Mouse (Mus musculus): ENCODE data around the gene Clpp. TPM values are rescaled to one million over a fixed set of nuclear protein-coding genes. Genes with fewer than 3 reads are reported as not detected.

Gene Clpp
- polyA plus RNA-seq, 1 experiment from 2014 or later: 166 TPM

- H3K27me3 ChIP-seq: no peaks in the 10 kb centered on the region
- H3K4me3 ChIP-seq: peak overlapping the region; percentile 61
- H3K4me1 ChIP-seq (replicated peaks): peaks cover 22% of the 10 kb centered on the region
- peak overlapping the region; percentile 86 for H3K4me2 ChIP-seq
- H3K9ac ChIP-seq: peak overlapping the region; percentile 71
- 3% methylated on average over 25 of the region's 25 CpGs for WGBS
- no peaks in the 10 kb centered on the region for H3K9me3 ChIP-seq
- peaks cover 22% of the 10 kb centered on the region for H3K36me3 ChIP-seq
- peak overlapping the region; percentile 92 for H3K27ac ChIP-seq (replicated peaks)
- peak; percentile 93 for ATAC-seq (ENCODE audit: low FRiP score, low read depth)
Observed at GRCm38 (mm10) chr17:56989467-56990114, 514 bp upstream of the Clpp start.

DNA sequence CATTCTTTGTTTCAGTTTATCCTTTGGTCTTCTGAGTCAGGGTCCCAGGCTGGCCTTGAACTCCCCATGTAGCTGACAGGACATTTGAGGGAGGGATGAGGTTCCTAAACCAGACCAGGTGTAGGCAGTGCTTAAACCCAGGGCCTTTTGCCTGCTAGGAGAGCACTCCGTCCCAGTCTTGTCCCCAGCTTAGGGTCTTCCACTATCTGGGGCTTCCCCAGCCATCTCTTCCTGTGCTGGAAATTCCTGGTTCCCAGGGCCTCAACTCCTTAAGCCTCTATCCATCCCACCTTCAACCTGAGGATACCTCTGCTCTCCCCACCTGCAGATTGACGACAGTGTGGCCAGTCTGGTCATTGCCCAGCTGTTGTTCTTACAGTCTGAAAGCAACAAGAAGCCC lies 861 bp downstream of the Clpp start:
- no peaks in the 10 kb centered on the region for H3K9me3 ChIP-seq
- peak overlapping the region; percentile 61 for H3K4me3 ChIP-seq
- no peak for ATAC-seq (ENCODE audit: low FRiP score, low read depth)
- no peaks in the 10 kb centered on the region for H3K27me3 ChIP-seq
- peaks cover 35% of the 10 kb centered on the region for H3K36me3 ChIP-seq
- no peak overlapping the region for H3K27ac ChIP-seq (replicated peaks)
- WGBS: 73% methylated on average over 2 of the region's 2 CpGs
- peak overlapping the region; percentile 71 for H3K9ac ChIP-seq
- H3K4me1 ChIP-seq (replicated peaks): peaks cover 22% of the 10 kb centered on the region
- peak overlapping the region; percentile 86 for H3K4me2 ChIP-seq

- Histone ChIP-seq H3K36me3 (peaks cover 45% of the 10 kb centered on the region), H3K9ac (no peak overlapping the region), H3K4me1 (replicated peaks) (peaks cover 34% of the 10 kb centered on the region), H3K9me3 (no peaks in the 10 kb centered on the region), H3K27me3 (no peaks in the 10 kb centered on the region), H3K27ac (replicated peaks) (no peak overlapping the region), H3K4me3 (no peak overlapping the region), H3K4me2 (no peak overlapping the region)
- no peak for ATAC-seq (ENCODE audit: low FRiP score, low read depth)
- 93% methylated on average over 8 of the region's 8 CpGs for WGBS
Observed at GRCm38 (mm10) chr17:56995046-56995445, 4.9 kb downstream of the Clpp start.

DNA sequence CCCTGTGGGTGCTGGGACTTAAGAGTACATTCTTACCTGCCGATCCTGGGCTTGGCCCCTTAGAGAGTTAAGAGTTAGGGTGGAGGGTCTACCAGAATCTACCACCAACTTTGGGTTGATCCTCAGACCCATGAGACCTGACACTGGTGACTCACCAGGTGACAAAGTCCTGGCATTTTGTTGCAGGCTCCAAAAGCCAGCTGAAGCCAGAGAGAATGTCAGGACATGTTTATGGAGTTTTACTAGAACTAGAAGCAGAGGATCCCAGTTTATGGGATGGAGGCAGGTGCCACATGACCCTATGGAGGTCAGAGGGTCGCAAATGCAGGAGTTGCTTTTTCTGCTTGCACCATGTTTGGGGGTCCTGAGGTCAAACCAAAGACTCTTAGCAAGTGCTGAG lies 6.4 kb downstream of the Clpp start:
- Histone ChIP-seq H3K36me3 (peaks cover 45% of the 10 kb centered on the region), H3K4me2 (peak overlapping the region; percentile 78; the same call in 1 of the 2 replicates), H3K9me3 (no peaks in the 10 kb centered on the region), H3K4me3 (peak overlapping the region; percentile 90; the same call in 1 of the 2 replicates), H3K4me1 (replicated peaks) (peaks cover 26% of the 10 kb centered on the region), H3K27ac (replicated peaks) (peak overlapping the region; percentile 85; the same call in 1 of the 2 replicates), H3K27me3 (no peaks in the 10 kb centered on the region), H3K9ac (no peak overlapping the region)
- ATAC-seq (ENCODE audit: low FRiP score, low read depth): no peak
- WGBS: 77% methylated on average over 2 of the region's 2 CpGs

- under 1% methylated on average over 38 of the region's 38 CpGs for WGBS
- Histone ChIP-seq H3K4me1 (replicated peaks) (peaks cover 21% of the 10 kb centered on the region), H3K36me3 (peaks cover 45% of the 10 kb centered on the region), H3K4me2 (peak within 1 kb of the TSS; percentile 78), H3K9me3 (no peaks in the 10 kb centered on the region), H3K27ac (replicated peaks) (peak within 1 kb of the TSS; percentile 85), H3K4me3 (peak within 1 kb of the TSS; percentile 90), H3K9ac (peak within 1 kb of the TSS; percentile 67), H3K27me3 (no peaks in the 10 kb centered on the region)
- peak; percentile 97 for ATAC-seq (ENCODE audit: low FRiP score, low read depth)
Observed at GRCm38 (mm10) chr17:56997029-56997667, 7.0 kb downstream of the Clpp start, which contains the start of gene Alkbh7. Alkbh7 (plus strand) TSS chr17:56997339.

GRCm38 (mm10) chr17:56999414-56999813 lies 9.3 kb downstream of the Clpp start:
- Histone ChIP-seq H3K4me1 (replicated peaks) (peaks cover 16% of the 10 kb centered on the region), H3K27me3 (no peaks in the 10 kb centered on the region), H3K27ac (replicated peaks) (no peak overlapping the region), H3K4me2 (no peak overlapping the region), H3K4me3 (no peak overlapping the region), H3K36me3 (peaks cover 44% of the 10 kb centered on the region), H3K9ac (no peak overlapping the region), H3K9me3 (no peaks in the 10 kb centered on the region)
- 95% methylated on average over 9 of the region's 9 CpGs for WGBS
- ATAC-seq (ENCODE audit: low FRiP score, low read depth): no peak

DNA sequence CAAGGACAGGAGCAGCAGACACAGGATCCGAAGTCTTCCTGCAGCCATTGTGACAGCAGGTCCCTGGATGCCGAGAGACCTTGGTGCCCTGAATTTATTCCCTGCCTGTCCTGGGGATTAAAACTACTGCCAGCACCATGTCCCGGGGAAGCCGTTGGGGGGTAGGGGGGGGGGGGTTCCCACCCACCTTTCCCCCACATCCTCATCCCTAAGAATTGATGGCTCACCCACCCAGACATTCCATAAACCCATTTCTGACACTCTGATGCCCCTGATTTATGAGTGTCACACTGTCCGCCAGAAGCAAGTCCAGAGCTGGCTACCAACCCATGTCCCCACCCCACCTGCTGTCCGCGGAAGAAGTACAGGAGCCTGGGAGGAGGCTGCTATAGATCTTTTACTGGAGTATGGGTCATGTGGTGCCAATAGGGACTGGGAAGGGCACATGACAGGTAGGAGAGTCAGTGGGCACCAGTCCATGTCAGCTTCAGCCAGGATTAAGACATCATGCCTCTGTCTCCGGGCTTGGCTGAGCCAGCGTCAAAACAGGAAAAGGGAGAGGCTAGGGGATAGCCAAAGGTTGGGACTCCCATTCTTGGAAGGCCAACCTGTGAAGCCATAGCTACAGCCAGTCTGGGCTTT lies 10.0 kb downstream of the Clpp start, which contains the start of gene Pspn:
Gene Pspn, minus strand, starts transcription at position 51 of the 642 bp plus-strand sequence.
- no peak within 1 kb of the TSS for H3K27ac ChIP-seq (replicated peaks)
- ATAC-seq (ENCODE audit: low FRiP score, low read depth): no peak
- H3K27me3 ChIP-seq: no peaks in the 10 kb centered on the region
- H3K4me2 ChIP-seq: no peak within 1 kb of the TSS
- H3K36me3 ChIP-seq: peaks cover 46% of the 10 kb centered on the region
- 83% methylated on average over 9 of the region's 9 CpGs for WGBS
- H3K9ac ChIP-seq: no peak within 1 kb of the TSS
- no peaks in the 10 kb centered on the region for H3K9me3 ChIP-seq
- H3K4me3 ChIP-seq: no peak within 1 kb of the TSS
- H3K4me1 ChIP-seq (replicated peaks): peaks cover 16% of the 10 kb centered on the region

- no peaks in the 10 kb centered on the region for H3K27me3 ChIP-seq
- H3K9ac ChIP-seq: no peak overlapping the region
- peaks cover 16% of the 10 kb centered on the region for H3K4me1 ChIP-seq (replicated peaks)
- 79% methylated on average over 8 of the region's 8 CpGs for WGBS
- no peak overlapping the region for H3K4me3 ChIP-seq
- no peak overlapping the region for H3K27ac ChIP-seq (replicated peaks)
- H3K36me3 ChIP-seq: peaks cover 44% of the 10 kb centered on the region
- H3K9me3 ChIP-seq: no peaks in the 10 kb centered on the region
- no peak for ATAC-seq (ENCODE audit: low FRiP score, low read depth)
- H3K4me2 ChIP-seq: no peak overlapping the region
Observed at GRCm38 (mm10) chr17:57001228-57001627, 11.1 kb downstream of the Clpp start.

DNA sequence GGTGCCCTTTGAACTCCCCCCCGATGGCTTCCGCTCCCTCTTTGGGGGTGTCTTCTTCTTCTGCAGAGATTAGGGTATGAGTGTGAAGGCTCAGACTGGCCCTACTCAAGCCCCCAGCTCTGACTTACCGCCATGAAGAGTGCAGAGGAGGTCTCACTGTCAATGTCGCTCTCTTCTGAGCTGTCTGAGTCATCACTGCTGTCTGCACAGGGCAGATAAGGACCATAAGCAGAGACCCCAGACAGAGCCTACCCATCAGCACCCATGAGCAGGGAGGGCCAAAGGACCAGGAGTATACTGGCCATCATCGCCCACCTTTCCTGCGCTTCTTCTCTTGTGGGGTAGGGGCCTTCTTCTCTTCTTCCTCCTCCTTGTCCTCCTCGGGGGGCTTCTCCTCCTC lies 13.9 kb downstream of the Clpp start:
- H3K4me1 ChIP-seq (replicated peaks): no peaks in the 10 kb centered on the region
- 95% methylated on average over 7 of the region's 7 CpGs for WGBS
- H3K36me3 ChIP-seq: peaks cover 64% of the 10 kb centered on the region
- no peak overlapping the region for H3K27ac ChIP-seq (replicated peaks)
- no peaks in the 10 kb centered on the region for H3K27me3 ChIP-seq
- H3K9ac ChIP-seq: no peak overlapping the region
- H3K4me3 ChIP-seq: no peak overlapping the region
- no peaks in the 10 kb centered on the region for H3K9me3 ChIP-seq
- no peak overlapping the region for H3K4me2 ChIP-seq
- no peak for ATAC-seq (ENCODE audit: low FRiP score, low read depth)

DNA sequence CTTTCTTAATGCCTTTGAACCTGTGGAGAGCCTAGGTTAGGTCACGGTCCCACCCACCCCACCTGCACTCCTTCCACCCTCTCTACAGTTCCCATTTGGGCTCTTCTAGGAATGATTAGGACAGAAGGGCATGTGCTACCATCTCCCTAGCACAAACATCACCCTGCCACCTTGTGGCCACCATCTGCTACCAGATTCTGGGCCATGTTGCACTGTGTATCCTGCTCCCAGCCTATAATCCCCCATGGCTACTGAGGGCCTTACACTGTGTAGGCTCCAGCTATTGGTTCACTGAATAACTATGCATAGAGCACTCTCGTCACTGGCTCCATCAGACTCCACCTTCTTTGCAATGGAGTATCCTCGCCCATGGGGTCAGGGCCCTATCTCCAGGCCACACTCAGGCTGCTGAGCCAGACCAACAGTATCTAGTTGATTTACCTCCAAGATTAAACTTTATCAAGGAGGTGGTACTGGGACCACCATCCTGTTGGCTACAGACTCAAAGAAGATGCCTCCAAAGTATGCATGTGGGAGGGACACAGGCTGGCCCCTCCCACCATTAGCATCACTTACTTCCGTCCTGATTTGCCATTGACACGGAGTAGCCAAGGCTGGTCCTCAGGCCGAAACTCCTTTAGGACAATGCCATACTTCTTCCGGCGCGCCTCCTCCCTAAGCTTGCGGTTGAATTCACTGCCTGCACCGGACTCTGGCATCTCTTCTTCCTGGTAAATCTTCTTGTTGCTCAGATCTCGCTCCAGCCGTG lies 17.2 kb downstream of the Clpp start:
- no peak overlapping the region for H3K4me2 ChIP-seq
- no peaks in the 10 kb centered on the region for H3K27me3 ChIP-seq
- H3K27ac ChIP-seq (replicated peaks): no peak overlapping the region
- no peak overlapping the region for H3K4me3 ChIP-seq
- ATAC-seq (ENCODE audit: low FRiP score, low read depth): no peak
- WGBS: 93% methylated on average over 13 of the region's 13 CpGs
- H3K9ac ChIP-seq: no peak overlapping the region
- peaks cover 61% of the 10 kb centered on the region for H3K36me3 ChIP-seq
- H3K4me1 ChIP-seq (replicated peaks): peaks cover 18% of the 10 kb centered on the region
- H3K9me3 ChIP-seq: no peaks in the 10 kb centered on the region

GRCm38 (mm10) chr17:57010911-57011235 lies 20.8 kb downstream of the Clpp start:
- under 1% methylated on average over 19 of the region's 19 CpGs for WGBS

More at GRCm38 (mm10) chr17:57010911-57011235, 20.8 kb downstream of the Clpp start:
- Histone ChIP-seq H3K9me3 (no peaks in the 10 kb centered on the region), H3K36me3 (peaks cover 27% of the 10 kb centered on the region), H3K4me2 (peak overlapping the region; percentile 87), H3K9ac (peak overlapping the region; percentile 66), H3K4me1 (replicated peaks) (peaks cover 21% of the 10 kb centered on the region), H3K27ac (replicated peaks) (peak overlapping the region; percentile 77), H3K27me3 (no peaks in the 10 kb centered on the region), H3K4me3 (peak overlapping the region; percentile 63)
- peak; percentile 57 for ATAC-seq (ENCODE audit: low FRiP score, low read depth)
